Mouse (Mus musculus) kidney, postnatal 10 days (tissue): ENCODE data around the gene Neu1.
A peak's percentile ranks its signal among the peaks of the same experiment; 100 is the strongest.
"Not testable (repeated sequence)": the region's sequence is repeated elsewhere in the genome, so short reads cannot be mapped to it uniquely, and the experiment has no call there.

Experiments used
- DNase-seq: peaks from one replicate; pipeline ENCODE4 v3.0.0; 2021; ENCODE audit warnings: mixed read lengths

Neu1 gene

DNA sequence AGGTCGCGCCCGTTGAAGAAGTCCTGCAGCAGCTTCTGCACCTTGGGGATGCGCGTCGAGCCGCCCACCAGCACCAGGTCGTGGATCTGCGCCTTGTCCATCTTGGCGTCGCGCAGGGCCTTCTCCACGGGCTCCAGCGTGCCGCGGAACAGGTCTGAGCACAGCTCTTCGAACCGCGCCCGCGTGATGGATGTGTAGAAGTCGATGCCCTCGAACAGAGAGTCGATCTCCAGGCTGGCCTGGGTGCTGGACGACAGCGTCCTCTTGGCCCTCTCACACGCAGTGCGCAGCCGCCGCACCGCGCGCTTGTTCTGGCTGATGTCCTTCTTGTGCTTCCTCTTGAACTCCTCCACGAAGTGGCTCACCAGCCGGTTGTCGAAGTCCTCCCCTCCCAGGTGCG, 39.8 kb downstream of the Neu1 start:
- DNase-seq = not testable (repeated sequence)

- not testable (repeated sequence) for DNase-seq
Observed at GRCm38 (mm10) chr17:34971694-34972068, 40.6 kb downstream of the Neu1 start.

DNA sequence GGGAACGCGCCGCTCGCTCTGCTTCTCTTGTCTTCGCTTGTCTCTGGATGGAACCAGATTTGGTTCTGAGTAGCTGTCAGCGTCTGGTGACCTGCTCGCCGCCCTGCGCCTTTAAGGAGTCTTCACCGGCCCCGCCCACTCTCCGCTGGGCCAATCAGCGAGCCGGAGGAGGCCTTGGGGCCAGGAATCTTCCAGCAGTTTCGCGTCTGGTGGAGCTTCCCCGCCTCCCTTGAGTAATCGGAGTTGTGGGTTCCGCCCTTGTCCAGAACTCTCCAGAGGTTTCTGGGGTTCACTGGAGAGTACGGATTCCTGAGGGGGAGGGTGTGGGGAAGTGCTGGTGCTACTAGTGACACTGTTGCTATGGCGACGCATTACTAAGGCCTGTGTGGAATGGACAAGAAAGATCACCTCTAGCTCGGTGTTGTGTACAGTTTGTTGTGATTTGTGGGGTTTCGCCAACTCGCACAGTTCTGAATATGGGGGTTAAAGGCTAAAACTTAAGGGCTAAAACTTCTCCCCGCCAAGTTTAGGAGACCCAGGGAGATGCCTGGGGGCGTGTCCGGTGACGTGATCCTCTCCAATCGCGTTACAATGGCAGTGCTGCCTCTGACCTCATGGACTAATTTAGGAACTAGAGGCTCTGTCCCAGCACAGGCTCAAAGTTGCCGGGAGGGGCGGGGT, 41.2 kb downstream of the Neu1 start, which contains the start of the genes Hspa1a and Hspa1l:
Gene Hspa1a, minus strand, starts transcription at position 88 of the 681 bp plus-strand sequence.
Gene Hspa1l, plus strand, starts transcription at position 635 of the 681 bp plus-strand sequence.
- DNase-seq = peak; percentile 85

- no peak for DNase-seq
Observed at GRCm38 (mm10) chr17:34975581-34976492, 44.8 kb downstream of the Neu1 start.

DNA sequence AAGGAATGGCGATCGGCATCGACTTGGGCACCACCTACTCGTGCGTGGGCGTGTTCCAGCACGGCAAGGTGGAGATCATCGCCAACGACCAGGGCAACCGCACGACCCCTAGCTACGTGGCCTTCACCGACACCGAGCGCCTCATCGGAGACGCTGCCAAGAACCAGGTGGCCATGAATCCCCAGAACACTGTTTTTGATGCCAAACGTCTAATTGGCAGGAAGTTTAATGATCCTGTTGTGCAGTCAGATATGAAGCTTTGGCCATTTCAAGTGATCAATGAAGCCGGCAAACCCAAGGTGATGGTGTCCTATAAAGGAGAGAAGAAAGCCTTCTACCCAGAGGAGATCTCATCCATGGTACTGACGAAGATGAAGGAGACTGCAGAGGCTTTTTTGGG, 45.9 kb downstream of the Neu1 start:
- no peak for DNase-seq

- no peak for DNase-seq
Observed at GRCm38 (mm10) chr17:34978239-34978638, 47.2 kb downstream of the Neu1 start.

DNA sequence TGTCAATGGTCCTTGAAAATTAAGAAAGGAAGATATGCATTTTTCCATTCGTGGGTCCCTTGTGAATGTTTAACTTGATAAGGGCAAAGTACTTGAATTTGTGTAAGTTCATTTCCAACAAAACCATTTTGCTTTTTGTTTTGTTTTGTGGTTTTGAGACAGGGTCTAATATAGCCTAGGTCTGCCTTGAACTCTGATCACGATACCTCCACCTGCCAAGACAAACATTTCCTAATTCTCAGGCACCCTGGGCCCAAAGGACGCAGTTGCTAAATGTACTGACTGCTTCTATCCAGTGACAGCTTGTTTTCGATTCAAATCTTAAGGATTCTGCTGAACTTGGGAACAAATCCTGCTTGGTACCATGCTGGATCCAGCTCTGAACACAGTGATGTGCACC, 48.6 kb downstream of the Neu1 start:
- no peak for DNase-seq

- DNase-seq = peak; percentile 55
Observed at GRCm38 (mm10) chr17:34980655-34981054, 49.6 kb downstream of the Neu1 start.

GRCm38 (mm10) chr17:34981690-34982180, 50.7 kb downstream of the Neu1 start, which contains the start of gene Lsm2:
Gene Lsm2 (plus strand): TSS chr17:34981862.
- DNase-seq = peak; percentile 94

DNA sequence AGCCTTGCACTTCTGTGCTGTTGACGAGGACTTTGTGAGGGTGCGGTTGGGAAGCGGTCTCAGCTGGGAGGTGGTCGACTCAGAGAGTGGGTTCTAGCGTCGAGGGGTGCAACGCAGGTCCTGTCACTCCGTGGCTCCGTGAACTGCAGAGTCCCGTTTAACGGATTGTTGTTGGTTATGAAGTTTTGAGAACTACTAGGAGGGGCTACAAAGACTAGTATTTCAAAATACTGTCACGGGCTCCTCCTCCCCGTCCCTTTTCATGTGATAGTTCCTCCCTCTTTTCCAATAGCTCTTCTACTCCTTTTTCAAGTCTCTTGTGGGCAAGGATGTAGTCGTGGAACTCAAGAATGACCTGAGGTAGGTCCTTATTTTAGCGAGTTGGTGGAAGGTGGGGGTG, 51.3 kb downstream of the Neu1 start:
- DNase-seq = no peak

DNA sequence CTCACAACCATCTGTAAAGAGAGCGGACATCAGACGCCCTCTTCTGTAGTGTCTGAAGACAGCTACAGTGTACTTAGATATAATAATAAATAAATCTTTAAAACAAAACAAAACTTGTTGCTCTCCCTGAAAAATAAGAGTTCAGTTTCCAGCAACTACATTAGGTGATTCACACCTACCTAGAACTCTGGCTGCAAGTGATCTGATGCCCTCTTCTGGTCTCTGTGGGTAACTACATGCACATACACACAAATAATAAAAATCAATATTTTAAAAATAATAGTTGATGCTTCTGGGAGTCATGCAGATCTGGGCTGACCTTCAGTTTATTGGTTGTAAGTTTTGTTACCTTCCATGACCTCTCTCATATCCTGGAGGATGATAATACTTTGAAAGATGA, 53.2 kb downstream of the Neu1 start:
- DNase-seq = no peak
